Mouse (Mus musculus) heart, embryonic 10.5 days (tissue): Measurements from ENCODE around the gene Wrap53. TPM values are rescaled to one million over a fixed set of nuclear protein-coding genes. Genes with fewer than 3 reads are reported as not detected.
"Not testable (repeated sequence)": the region's sequence is repeated elsewhere in the genome, so short reads cannot be mapped to it uniquely, and the experiment has no call there.

ENCODE experiments used
- DNase-seq: peaks from one replicate; pipeline ENCODE4 v3.0.0-alpha.2; 2017; ENCODE audit warnings: low spot score
- H3K27ac ChIP-seq: fragments of 300-500 bp; sonication (generic); 2 replicates; pipeline ENCODE4 v1.5.1; 2016; ENCODE audit warnings: mild to moderate bottlenecking
- H3K27me3 ChIP-seq: fragments of 300-500 bp; sonication (generic); 2 replicates; pipeline ENCODE4 v1.6.1; 2016; ENCODE audit warnings: mild to moderate bottlenecking; ENCODE audit not compliant: poor library complexity, insufficient read depth, severe bottlenecking
- H3K36me3 ChIP-seq: fragments of 300-500 bp; sonication (generic); 2 replicates; pipeline ENCODE4 v1.6.1; 2016; ENCODE audit warnings: mild to moderate bottlenecking, moderate library complexity
- H3K4me1 ChIP-seq: fragments of 300-500 bp; sonication (generic); 2 replicates; pipeline ENCODE4 v1.6.1; 2016; ENCODE audit warnings: mild to moderate bottlenecking
- H3K4me3 ChIP-seq: fragments of 300-500 bp; sonication (generic); 2 replicates; pipeline ENCODE4 v1.5.1; 2016; ENCODE audit warnings: mild to moderate bottlenecking, moderate library complexity
- H3K9me3 ChIP-seq: fragments of 300-500 bp; sonication (generic); 2 replicates; pipeline ENCODE4 v1.6.1; 2016; ENCODE audit warnings: mild to moderate bottlenecking, moderate library complexity
- WGBS: fragments of 180-500 bp; shearing (Covaris S2); methylation state at CpG from one replicate; pipeline ENCODE4 v1.1.7; 2016; 5-methylcytosine and 5-hydroxymethylcytosine counted together
- polyA plus RNA-seq: library from polyadenylated mRNA; unstranded; fragments of >200 nt; fragmentation: Nextera tagmentation; extraction: Ambion mirVana; gene quantifications from 2 replicates; pipeline ENCODE4 v1.2.1, GENCODE M21; 2016

The Wrap53 gene
- polyA plus RNA-seq, 1 experiment from 2014 or later = 32.4 TPM

DNA sequence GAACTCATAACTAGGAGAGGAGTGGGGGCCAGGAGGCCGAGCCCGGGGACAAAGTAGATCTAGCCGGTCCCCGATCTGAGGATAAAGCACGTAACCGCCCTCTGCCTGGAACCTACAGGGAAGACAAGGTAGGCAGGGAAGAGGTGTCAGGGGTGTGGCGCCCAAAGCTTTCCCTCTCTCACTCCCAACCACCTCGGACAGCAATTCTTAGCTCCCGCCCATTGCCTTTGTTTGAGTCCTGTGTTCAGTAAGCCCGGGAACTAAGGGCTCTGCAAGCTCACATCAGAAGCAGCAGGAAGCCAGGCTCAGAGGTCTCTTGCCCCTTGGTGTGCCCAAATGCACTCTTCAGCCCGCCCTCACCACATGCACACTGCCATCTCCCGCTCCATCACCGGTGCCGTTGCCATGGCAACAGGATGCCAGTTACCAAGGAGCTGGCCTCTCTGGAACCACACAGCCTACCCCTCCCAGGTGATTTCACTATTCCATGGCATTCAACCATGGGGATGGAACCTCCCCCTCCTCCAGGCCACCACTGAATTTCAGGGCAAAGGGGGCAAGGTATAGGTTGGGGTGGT, 22.6 kb downstream of the Wrap53 start:
- no peaks in the 10 kb centered on the region for H3K9me3 ChIP-seq
- no peak for DNase-seq
- H3K27me3 ChIP-seq = peaks cover 17% of the 10 kb centered on the region
- H3K4me3 ChIP-seq = peak overlapping the region; percentile 76
- peaks cover 91% of the 10 kb centered on the region for H3K4me1 ChIP-seq
- no peak overlapping the region for H3K27ac ChIP-seq
- peaks cover 39% of the 10 kb centered on the region for H3K36me3 ChIP-seq
- WGBS = 34% methylated on average over 14 of the region's 14 CpGs

DNA sequence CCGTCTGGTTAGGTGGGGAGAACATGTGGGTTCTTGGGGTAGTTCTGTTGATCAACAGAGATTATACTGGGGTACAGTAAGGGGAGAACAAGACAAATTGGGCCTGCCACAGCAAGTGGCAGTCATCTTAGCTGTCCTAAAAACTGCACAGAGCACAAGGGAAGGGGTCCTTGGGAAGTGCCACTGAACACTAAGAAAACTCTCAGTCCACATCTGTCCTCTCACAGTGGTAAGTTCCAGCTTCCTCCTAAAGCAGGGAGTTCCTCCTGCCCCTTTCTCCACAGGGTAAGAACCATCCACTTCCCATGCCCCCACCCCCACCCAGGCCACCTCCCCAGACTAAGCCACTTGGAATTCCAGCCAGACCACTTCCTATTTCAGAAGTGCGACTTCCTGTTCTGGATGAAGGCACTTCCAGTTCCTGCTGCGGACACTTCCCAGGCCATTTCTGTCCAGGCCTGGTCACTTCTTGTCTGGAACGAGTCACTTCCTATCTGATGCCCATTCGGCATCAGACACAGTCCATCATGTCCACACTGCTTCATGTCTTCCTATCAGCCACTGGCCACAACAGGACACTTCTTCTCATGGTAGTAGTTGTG, 25.4 kb downstream of the Wrap53 start:
- Histone ChIP-seq H3K27me3 (peaks cover 25% of the 10 kb centered on the region), H3K4me1 (peaks cover 63% of the 10 kb centered on the region), H3K9me3 (no peaks in the 10 kb centered on the region), H3K27ac (peak overlapping the region; percentile 29; the same call in 1 of the 2 replicates), H3K4me3 (no peak overlapping the region), H3K36me3 (peaks cover 30% of the 10 kb centered on the region)
- no peak for DNase-seq
- WGBS = 65% methylated on average over 5 of the region's 5 CpGs

GRCm38 (mm10) chr11:69553341-69553721, 26.7 kb downstream of the Wrap53 start:
- H3K4me1 ChIP-seq = peaks cover 58% of the 10 kb centered on the region
- H3K27ac ChIP-seq = peak overlapping the region; percentile 42

GRCm38 (mm10) chr11:69552622-69553340, 27.3 kb downstream of the Wrap53 start:
- DNase-seq = no peak
- peaks cover 56% of the 10 kb centered on the region for H3K4me1 ChIP-seq
- H3K27ac ChIP-seq = peak overlapping the region; percentile 42
- peaks cover 30% of the 10 kb centered on the region for H3K36me3 ChIP-seq
- H3K9me3 ChIP-seq = no peaks in the 10 kb centered on the region
- WGBS = 22% methylated on average over 14 of the region's 14 CpGs
- H3K4me3 ChIP-seq = no peak overlapping the region
- H3K27me3 ChIP-seq = peaks cover 44% of the 10 kb centered on the region

More at GRCm38 (mm10) chr11:69553341-69553721, 26.7 kb downstream of the Wrap53 start:
- no peak overlapping the region for H3K4me3 ChIP-seq
- no peaks in the 10 kb centered on the region for H3K9me3 ChIP-seq
- DNase-seq = no peak
- peaks cover 38% of the 10 kb centered on the region for H3K27me3 ChIP-seq
- peaks cover 30% of the 10 kb centered on the region for H3K36me3 ChIP-seq
- WGBS = 17% methylated on average over 2 of the region's 2 CpGs

DNA sequence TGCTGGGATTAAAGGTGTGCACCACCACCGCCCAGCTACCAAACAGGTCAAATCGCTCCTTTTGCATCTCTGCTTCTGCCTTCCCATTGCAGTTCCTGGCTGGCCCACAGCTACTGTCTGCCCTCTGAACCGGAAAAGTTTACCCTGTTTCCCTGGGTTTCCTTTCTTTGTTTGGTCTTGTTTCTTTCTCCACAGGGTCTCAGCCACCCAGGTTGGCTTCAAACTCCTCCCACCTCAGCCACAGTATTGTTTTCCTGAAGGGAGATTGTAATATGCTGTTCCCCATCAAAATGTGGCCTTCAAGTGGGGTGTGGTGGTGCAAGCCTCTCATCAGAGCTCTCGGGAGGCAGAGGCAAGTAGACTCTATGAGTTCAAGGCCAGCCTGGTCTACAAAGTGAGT, 28.7 kb downstream of the Wrap53 start:
- DNase-seq = no peak
- 76% methylated on average over 4 of the region's 4 CpGs for WGBS
- peaks cover 56% of the 10 kb centered on the region for H3K4me1 ChIP-seq

GRCm38 (mm10) chr11:69549060-69549656, 30.9 kb downstream of the Wrap53 start, which contains the start of gene Dnah2:
Gene Dnah2 (minus strand): TSS chr11:69549110.
- Histone ChIP-seq H3K27me3 (peaks cover 32% of the 10 kb centered on the region), H3K4me1 (peaks cover 49% of the 10 kb centered on the region), H3K27ac (peak within 1 kb of the TSS; percentile 33; the same call in 1 of the 2 replicates), H3K9me3 (no peaks in the 10 kb centered on the region), H3K36me3 (peaks cover 1% of the 10 kb centered on the region; the same call in 1 of the 2 replicates), H3K4me3 (no peak within 1 kb of the TSS)
- 43% methylated on average over 12 of the region's 12 CpGs for WGBS
- DNase-seq = no peak

More for the DNA sequence above, 28.7 kb downstream of the Wrap53 start:
- Histone ChIP-seq H3K27me3 (peaks cover 38% of the 10 kb centered on the region), H3K27ac (no peak overlapping the region), H3K36me3 (peaks cover 22% of the 10 kb centered on the region), H3K4me3 (no peak overlapping the region), H3K9me3 (no peaks in the 10 kb centered on the region)

- Histone ChIP-seq H3K36me3 (no peaks in the 10 kb centered on the region), H3K4me3 (peak overlapping the region; percentile 69), H3K27me3 (peaks cover 34% of the 10 kb centered on the region), H3K9me3 (no peaks in the 10 kb centered on the region), H3K4me1 (peaks cover 37% of the 10 kb centered on the region), H3K27ac (peak overlapping the region; percentile 92)
- DNase-seq = no peak
- WGBS = 7% methylated on average over 15 of the region's 15 CpGs
These were observed 33.0 kb downstream of the Wrap53 start for GRCm38 (mm10) chr11:69547071-69547470.

DNA sequence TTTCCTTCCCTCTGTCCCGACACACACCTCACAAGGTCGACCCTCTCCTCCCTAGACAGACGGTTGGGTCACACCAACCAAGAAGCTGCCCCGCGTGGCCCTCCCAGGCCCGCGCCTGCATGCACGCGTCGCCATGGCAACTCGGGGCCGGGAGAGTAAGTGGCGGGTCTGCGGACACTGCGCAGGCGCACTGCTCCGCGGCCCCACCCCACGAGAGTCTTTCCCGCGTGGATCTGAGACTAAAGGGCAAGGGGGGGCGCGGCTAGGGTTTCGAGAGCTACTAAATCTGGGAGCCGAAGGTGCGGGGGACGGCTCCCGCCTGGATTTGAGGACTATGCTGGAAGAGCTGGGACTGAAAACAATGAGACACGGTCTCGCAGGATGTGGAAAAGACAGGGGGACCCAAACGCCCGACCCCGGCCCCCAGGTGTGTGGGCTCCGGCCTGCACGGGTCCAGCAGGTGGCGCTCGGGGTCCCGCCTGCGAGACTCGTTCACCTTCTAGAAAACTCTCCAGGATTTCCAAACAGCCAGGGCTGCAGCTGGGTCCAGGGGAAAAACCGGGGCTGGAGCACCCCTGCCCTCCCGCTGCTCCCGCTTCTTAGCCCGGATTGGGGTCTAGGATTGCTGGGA, 33.5 kb downstream of the Wrap53 start:
- WGBS = under 1% methylated on average over 44 of the region's 44 CpGs
- H3K27me3 ChIP-seq = peaks cover 34% of the 10 kb centered on the region
- peak; percentile 91 for DNase-seq
- H3K36me3 ChIP-seq = no peaks in the 10 kb centered on the region
- peaks cover 37% of the 10 kb centered on the region for H3K4me1 ChIP-seq
- H3K9me3 ChIP-seq = no peaks in the 10 kb centered on the region
- H3K27ac ChIP-seq = peak overlapping the region; percentile 92
- peak overlapping the region; percentile 69 for H3K4me3 ChIP-seq

DNA sequence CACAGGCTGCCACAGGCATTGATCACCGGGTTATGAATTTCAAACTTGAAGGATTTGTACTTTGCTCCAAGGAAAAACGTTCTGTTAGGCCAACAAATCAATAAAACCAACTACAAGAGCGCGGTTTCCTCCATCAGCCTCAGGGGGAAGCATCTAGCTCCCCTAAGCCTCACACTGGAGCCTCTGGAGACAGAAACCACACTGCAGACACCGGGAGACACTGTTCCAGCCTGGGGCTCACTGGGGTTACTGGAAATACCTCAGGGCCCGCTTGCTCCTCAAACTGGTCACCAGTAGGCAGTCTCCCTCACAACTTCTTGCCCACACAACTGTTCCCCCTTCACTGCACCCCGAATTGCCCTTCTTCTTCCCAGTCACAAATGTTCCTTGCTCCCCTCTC, 34.1 kb downstream of the Wrap53 start:
- peak overlapping the region; percentile 92 for H3K27ac ChIP-seq
- peaks cover 34% of the 10 kb centered on the region for H3K27me3 ChIP-seq
- 22% methylated on average over 7 of the region's 7 CpGs for WGBS
- H3K9me3 ChIP-seq = no peaks in the 10 kb centered on the region
- peaks cover 37% of the 10 kb centered on the region for H3K4me1 ChIP-seq
- H3K4me3 ChIP-seq = peak overlapping the region; percentile 69
- no peaks in the 10 kb centered on the region for H3K36me3 ChIP-seq
- no peak for DNase-seq

DNA sequence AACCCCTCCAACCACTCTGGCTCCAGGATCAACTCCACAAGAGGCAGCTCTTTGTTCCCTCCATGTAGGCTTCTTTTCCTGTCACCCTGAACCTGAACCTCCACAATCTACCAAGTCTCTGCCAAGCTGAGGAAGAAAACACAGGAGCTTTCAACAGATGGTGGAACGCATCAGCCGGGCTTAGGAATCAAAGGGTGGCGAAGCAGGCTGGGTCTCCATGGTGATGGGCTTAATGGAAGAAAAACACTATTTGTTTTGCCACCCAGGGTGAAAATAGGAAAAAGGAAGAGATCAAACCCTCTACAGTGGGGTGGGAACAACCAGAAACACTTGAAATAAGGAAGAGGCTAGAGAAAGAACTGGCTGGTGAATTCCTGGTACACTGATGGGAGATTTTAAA, 36.5 kb downstream of the Wrap53 start:
- DNase-seq = no peak
- Histone ChIP-seq H3K4me3 (no peak overlapping the region), H3K4me1 (peaks cover 29% of the 10 kb centered on the region), H3K9me3 (no peaks in the 10 kb centered on the region), H3K27ac (no peak overlapping the region), H3K27me3 (peaks cover 16% of the 10 kb centered on the region), H3K36me3 (no peaks in the 10 kb centered on the region)
- 41% methylated on average over 3 of the region's 3 CpGs for WGBS

DNA sequence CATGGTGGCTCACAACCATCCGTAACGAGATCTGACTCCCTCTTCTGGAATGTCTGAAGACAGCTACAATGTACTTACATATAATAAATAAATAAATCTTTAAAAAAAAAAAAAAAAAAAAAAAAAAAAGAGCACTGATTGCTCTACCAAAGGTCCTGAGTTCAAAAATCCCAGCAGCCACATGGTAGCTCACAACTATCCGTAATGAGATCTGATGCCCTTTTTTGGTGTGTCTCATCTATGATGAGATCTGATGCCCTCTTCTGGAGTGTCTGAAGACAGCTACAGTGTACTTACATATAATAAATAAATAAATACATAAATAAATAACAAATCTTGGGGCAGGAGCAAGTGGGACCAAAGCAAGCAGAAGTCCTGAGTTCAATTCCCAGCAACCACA, 38.3 kb downstream of the Wrap53 start:
- not testable (repeated sequence) for H3K27ac ChIP-seq, H3K36me3 ChIP-seq, H3K4me3 ChIP-seq, DNase-seq, H3K9me3 ChIP-seq, H3K27me3 ChIP-seq
- 43% methylated on average over 1 of the region's 3 CpGs for WGBS
- H3K4me1 ChIP-seq = peaks cover 15% of the 10 kb centered on the region

GRCm38 (mm10) chr11:69540700-69541099, 39.4 kb downstream of the Wrap53 start:
- 96% methylated on average over 2 of the region's 2 CpGs for WGBS

More at GRCm38 (mm10) chr11:69540700-69541099, 39.4 kb downstream of the Wrap53 start:
- Histone ChIP-seq H3K27ac (no peak overlapping the region), H3K27me3 (0 out of 2 replicates have a peak, but pooled peaks cover 5% of the 10 kb centered on the region), H3K9me3 (no peaks in the 10 kb centered on the region), H3K36me3 (no peaks in the 10 kb centered on the region), H3K4me3 (no peak overlapping the region), H3K4me1 (peaks cover 5% of the 10 kb centered on the region; the same call in 1 of the 2 replicates)
- DNase-seq = no peak
